Mouse (Mus musculus) induced T-regulatory cell, adult 2 months (primary cell): Measurements from ENCODE around the gene Apba3.
"Not testable (repeated sequence)": the region's sequence is repeated elsewhere in the genome, so short reads cannot be mapped to it uniquely, and the experiment has no call there.

Source experiments
- DNase-seq: peaks from one replicate; pipeline ENCODE4 v3.0.0-alpha.2; 2012; ENCODE audit warnings: low read depth

Gene Apba3

DNA sequence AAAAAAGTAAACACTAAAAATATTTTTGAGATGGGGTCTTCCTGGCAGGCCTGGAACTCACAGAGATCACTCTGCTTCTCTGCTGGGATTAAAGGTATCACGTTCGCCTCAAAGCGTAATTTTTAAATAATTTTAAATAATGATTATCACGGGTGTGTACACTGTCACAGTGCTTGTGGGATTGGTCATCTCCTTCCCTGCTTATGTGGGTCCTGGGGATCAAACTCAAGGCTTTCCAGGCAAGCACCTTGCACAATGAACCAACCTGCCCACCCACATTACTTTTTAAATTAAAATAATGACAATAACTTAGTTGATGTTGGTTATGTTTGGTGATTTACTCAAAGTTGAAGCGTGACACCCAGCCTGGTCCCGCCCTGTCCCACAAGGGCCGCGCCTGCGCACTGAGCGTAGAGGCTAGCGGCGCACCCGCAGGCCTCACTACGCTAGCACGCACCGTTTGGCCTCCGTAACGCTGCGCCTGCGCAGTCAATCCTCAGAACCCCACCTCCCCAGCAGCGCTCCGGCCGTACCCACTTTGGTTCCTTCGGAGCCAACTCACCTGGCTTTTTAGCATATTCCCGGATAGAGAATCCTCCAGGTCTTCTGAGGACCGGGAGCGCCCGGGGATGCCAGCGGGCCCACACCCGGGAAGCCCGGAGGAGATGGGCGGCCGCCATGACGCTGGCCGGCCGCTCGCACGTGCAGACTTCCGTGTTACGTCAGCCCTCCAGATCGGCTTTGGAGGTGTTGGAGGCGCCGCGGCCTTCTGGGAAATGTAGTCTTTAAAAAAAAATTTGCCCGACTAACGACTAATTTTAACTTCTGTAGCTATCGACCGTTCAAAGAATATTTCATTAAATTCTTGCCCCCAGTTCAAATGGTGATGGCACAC lies at the start of gene Apba3, which contains the start of gene Mrpl54:
Apba3 (plus strand) TSS at position 750 of the 895 bp plus-strand sequence.
Mrpl54 (minus strand) TSS at position 724 of the 895 bp plus-strand sequence.
- DNase-seq: peak; percentile 100

DNA sequence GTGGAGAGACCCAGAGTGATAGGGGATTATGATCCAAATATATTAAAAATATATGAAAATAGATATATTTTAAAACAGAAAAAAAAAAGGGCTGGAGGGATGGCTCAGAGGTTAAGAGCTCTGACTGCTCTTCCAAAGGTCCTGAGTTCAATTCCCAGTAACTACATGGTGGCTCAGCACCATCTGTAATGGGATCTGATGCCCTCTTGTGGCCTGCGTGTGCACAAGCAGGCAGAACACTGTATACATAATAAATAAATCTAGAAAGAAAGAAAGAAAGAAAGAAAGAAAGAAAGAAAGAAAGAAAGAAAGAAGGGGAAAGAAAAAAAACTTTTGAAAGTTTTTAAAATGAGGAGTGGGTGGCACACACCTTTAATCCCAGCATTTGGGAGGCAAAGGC lies 49.5 kb upstream of the Apba3 start:
- DNase-seq: peak; percentile 76

DNA sequence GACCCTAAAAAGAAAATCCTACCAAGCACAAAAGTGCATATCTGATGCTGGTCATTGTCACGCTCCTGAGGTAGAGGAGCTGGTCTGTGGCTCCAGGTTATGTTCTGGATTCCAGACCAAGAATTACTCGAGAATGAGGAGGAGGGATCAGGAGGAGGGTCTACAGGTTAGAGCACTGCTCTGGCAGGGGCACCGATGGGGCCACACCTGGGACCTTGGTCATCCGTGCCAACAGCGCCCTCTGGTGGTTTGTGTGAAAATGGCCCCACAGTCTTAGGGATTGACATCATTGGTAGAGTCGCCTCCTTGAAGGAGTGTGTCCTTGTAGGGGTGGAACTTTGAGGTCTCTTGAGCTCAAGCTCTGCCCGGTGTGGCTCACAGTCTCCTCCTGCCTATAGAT lies 48.8 kb upstream of the Apba3 start:
- peak; percentile 90 for DNase-seq

DNA sequence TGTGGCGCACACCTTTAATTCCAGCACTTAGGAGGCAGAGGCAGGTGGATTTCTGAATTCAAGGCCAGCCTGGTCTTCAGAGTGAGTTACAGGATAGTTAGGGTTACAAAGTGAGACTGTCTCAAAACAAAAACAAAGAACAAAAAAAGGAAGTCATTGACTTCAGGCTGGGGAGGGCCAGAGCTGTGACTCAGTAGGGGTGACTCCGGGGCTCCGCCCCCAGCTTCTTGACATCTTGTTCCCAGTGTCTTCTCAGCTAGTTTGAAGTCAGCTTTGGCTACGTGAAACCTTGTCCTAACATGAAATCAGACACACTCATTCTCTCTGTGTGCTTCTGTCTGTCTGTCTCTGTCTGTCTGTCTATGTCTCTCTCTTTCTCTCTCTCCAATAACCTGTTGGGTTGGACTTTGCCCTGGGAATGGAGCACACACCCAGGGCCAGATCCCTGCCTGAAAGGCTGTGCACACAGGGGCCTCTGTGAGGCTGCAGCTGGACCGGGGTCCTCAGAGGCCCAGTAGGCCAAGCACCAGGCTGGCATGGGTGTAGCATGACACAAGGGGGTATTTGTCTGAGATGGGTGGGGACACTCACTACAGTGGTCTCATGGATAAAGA lies 45.3 kb upstream of the Apba3 start:
- peak; percentile 45 for DNase-seq

DNA sequence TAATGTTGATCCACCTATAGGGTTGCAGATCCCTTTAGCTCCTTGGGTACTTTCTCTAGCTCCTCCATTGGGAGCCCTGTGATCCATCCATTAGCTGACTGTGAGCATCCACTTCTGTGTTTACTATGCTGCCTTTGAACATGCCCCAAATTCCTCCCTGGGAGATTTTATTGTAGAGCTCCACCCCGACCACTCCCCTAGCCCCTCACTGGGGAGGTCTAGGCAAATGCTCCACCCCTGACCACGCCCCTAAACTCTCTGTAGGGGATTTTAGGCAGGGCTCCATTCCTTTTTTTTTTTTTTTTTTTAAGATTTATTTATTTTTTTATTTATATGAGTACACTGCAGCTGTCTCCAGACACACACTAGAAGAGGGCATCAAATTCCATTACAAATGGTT lies 43.0 kb upstream of the Apba3 start:
- not testable (repeated sequence) for DNase-seq

DNA sequence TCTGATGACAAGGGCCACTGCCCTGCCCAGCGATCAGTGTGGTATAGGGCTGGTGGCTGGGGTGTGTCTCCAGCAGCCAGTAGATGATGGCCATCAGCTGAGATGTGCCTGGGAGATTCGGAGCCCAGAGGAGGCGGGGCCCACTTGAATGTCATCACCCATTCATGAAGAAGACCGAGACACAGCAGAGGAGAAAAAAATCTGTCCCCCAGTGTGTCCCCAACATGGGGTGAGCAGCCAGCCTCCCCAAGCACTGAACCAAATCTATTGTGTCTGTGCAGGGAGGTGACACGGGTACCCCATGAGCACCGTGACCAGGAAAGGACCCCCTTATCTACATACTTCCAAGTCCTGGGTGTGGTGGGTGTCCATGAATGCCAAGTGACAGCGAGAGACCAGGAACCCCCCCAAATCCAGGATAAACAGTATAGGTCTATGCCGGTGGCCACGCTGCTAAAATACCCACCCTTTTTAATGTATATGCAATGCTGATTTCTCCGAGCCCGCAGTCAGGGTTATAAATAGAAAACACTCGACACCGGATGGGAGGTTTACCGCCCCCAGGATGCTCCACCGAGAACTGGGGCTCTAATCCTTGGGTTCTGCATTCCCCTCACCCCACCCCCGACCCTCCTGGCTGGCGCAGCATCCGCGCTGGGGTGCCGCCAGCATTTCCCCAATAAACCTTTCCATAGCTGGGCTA lies 36.9 kb upstream of the Apba3 start:
- peak; percentile 71 for DNase-seq

GRCm38 (mm10) chr10:81230438-81231332 lies 36.1 kb upstream of the Apba3 start, which contains the start of gene Atcay:
Atcay (minus strand) TSS chr10:81230833.
- peak; percentile 82 for DNase-seq

DNA sequence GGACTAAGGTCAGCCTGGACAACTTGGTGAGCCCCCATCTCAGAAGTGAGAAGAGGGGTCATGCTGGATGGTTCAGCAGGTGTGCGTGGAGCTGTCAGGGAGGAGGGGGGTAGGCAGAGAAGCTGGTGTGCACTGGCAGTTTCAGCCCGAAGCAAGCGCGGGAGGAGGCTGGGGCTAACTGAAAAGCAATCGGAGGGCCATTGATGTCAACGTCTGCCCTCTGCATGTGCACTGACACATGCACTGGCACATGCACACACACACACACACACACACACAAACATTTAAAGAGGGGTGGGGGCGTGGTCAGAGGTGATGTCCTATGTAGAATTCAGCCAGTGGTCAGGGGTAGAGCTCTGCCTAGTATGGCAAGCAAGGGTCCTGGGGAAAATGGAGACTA lies 35.3 kb upstream of the Apba3 start:
- no peak for DNase-seq

DNA sequence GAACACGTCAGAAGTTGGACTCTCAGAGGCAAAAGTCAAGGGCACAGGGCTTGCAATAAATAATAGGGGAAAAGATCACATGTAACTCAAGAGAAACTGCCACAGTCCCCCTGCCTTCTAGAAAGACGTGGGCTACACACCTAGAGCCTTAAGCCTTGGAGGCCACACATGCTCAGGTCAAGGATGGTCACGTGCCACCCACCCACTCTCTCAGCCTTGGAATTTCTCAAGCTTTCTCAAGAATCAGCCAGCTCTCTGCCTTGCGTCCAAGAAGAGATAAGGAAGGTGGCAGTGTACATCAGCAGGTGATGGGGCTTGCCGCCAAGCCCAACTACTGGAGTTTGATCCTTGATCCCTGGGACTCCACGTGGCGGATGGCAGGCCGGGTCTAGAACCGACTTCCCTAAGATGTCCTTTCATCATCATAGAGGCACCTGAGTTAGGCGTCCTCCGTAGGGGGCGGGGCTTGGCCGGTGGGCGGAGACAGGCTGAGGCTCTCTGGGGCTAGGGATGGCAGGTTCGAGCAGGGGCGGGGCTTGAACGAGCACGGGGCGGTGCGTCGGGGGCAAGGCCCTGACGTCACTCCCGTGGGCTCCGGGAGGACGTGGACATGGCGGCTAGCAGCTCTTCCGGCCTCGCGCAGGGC lies 34.1 kb upstream of the Apba3 start, which contains the start of gene Zfr2:
Zfr2 (plus strand) TSS at position 576 of the 646 bp plus-strand sequence.
- DNase-seq: peak; percentile 98

DNA sequence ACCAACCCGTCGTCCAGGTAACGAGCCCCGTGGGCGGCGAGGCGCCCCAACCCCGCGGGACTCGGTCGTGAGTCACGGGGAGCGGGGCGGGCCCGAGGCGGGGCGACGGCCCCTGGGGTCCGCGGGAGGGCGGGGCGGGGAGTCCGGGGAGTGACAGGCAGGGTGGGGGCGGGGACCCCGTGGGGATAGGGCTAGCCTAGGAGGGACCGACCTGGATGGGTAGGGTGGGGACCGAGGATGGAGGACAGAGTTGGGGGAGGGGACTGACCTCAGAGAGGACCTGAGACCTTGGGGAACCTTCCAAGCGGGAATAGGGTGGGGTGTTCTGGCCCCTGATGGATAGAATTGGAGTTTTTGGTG lies 33.6 kb upstream of the Apba3 start:
- DNase-seq: no peak

DNA sequence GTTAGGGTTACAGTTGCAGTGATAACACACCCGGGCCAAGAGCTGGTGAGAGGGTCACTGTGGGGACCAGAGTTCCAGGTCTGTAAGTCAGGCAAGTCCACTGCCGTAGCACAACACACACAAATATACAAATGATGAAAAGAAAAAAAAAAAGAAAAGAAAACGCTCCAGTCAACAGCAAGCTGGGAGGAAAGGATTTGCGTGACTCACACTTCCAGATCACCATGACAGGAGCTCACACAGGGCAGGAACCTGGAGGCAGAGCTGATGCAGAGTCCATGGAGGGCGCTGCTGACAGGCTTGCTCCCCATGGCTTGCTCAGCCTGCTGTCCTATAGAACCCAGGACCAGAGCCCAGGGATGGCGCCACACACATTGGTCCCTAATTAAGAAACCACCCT lies 32.6 kb upstream of the Apba3 start:
- DNase-seq: peak; percentile 16

- DNase-seq: no peak
Observed at GRCm38 (mm10) chr10:81236471-81237268, 30.1 kb upstream of the Apba3 start.

GRCm38 (mm10) chr10:81238618-81239017 lies 28.1 kb upstream of the Apba3 start:
- DNase-seq: no peak

DNA sequence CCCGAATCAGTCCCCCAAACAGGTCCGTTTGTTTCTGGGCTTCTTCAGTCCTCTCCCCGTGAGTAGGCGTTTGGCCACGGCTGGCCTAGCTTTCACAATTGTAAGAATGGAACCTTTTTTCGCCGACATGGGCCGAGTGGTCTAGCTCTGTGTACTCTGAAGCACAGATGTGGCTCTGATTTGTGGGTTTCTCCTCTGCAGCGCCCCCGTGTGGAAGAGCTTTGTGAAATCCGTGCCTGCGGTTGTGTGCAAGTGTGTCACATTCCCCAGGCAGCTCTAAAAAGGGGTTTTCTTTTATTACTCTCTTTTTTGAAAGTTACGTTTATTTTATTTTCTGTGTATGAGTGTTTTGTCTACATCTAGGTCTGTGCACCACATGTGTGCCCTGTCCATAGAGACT lies 25.9 kb upstream of the Apba3 start:
- peak; percentile 90 for DNase-seq

DNA sequence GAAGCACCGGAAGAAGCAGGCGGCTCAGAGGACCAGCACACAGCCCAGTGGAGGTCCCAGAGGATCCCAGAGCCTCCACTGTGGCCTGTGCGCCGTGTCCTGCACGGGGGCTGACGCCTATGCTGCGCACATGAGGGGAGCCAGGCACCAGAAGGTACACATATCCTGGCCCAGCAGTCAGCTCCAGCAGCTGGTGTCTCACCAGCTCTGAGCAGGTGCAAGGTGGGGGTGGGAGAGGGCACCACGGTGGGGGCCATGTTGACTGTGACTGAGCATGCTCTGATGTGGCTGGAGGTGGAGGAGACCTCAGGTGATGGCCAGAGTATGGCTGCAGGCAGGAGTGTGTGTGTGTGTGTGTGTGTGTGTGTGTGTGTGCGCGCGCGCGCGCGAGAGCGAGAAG lies 24.7 kb upstream of the Apba3 start:
- no peak for DNase-seq

- DNase-seq: peak; percentile 28
Observed at GRCm38 (mm10) chr10:81244146-81244545, 22.6 kb upstream of the Apba3 start.

GRCm38 (mm10) chr10:81244595-81244994 lies 22.2 kb upstream of the Apba3 start:
- peak; percentile 87 for DNase-seq

DNA sequence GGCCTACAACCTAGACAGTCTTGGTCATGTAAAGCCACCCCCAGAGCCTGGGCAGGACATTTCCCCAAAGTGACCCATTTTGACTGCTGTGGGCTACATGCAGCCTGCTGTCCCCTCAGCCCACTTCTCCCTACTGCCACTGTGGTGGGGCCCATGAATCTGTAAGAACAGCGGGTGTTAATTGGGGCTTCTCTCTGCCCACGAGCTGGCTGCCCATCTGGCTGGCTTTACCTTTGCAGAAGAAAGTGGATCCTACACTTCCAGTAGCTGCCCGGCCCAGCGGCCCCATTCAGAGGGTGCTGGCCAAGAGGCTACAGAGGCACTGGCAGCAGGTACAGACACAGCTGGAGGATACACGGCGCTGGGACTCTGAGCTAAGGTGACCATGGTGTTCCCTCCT lies 21.6 kb upstream of the Apba3 start:
- DNase-seq: no peak

GRCm38 (mm10) chr10:81247804-81248203 lies 19.0 kb upstream of the Apba3 start:
- peak; percentile 83 for DNase-seq

- DNase-seq: peak; percentile 59
Observed at GRCm38 (mm10) chr10:81249442-81249841, 17.3 kb upstream of the Apba3 start.
